Mouse (Mus musculus): ENCODE data around the gene Olfr222.

- no peak for TF ChIP-seq CTCF (IDR thresholded peaks at IDR 0.05; ENCODE audit: low read depth, low read length)
- no peak for TF ChIP-seq POLR2A (IDR thresholded peaks at IDR 0.05; ENCODE audit: borderline replicate concordance, low read depth, low read length)
These were observed 15.1 kb downstream of the Olfr222 start for GRCm38 (mm10) chr11:59560906-59561305.

All from bone marrow macrophage, adult 2 months (primary cell).